Mouse (Mus musculus) liver, embryonic 11.5 days (tissue): Measurements from ENCODE around the gene Ndufb3. TPM values are rescaled to one million over a fixed set of nuclear protein-coding genes. Genes with fewer than 3 reads are reported as not detected.
A peak's percentile ranks its signal among the peaks of the same experiment; 100 is the strongest.

Experiments used
- ATAC-seq: fragments of 200-750 bp; cut with Nextera tagmentation; replicated peaks from 2 replicates; pipeline ENCODE4 v1.8.0; 2017; ENCODE audit warnings: moderate number of reproducible peaks, mild to moderate bottlenecking, moderate TSS enrichment, moderate library complexity; ENCODE audit not compliant: low FRiP score
- DNase-seq: peaks from one replicate; pipeline ENCODE4 v3.0.0-alpha.2; 2017; ENCODE audit warnings: low spot score
- H3K27ac ChIP-seq: fragments of 300-500 bp; sonication (generic); 2 replicates; pipeline ENCODE4 v1.5.1; 2014; ENCODE audit warnings: mild to moderate bottlenecking, low read depth, low read length, control low read depth
- H3K27me3 ChIP-seq: fragments of 300-500 bp; sonication (generic); replicated peaks from 2 replicates; pipeline ENCODE4 v1.6.1; 2014; ENCODE audit warnings: low read length, mixed read lengths; ENCODE audit not compliant: control insufficient read depth, insufficient read depth
- H3K36me3 ChIP-seq: fragments of 300-500 bp; sonication (generic); 2 replicates; pipeline ENCODE4 v1.6.1; 2014; ENCODE audit warnings: mild to moderate bottlenecking, low read length, moderate library complexity, mixed read lengths; ENCODE audit not compliant: control insufficient read depth, insufficient read depth
- H3K4me1 ChIP-seq: fragments of 300-500 bp; sonication (generic); replicated peaks from 2 replicates; pipeline ENCODE4 v1.6.1; 2014; ENCODE audit warnings: low read length, mixed read lengths; ENCODE audit not compliant: control insufficient read depth, insufficient read depth
- H3K4me2 ChIP-seq: fragments of 300-500 bp; sonication (generic); 2 replicates; pipeline ENCODE4 v1.6.1; 2014; ENCODE audit warnings: mild to moderate bottlenecking, control low read depth, moderate library complexity
- H3K4me3 ChIP-seq: fragments of 300-500 bp; sonication (generic); 2 replicates; pipeline ENCODE4 v1.5.1; 2014; ENCODE audit warnings: low read depth, low read length, control low read depth
- H3K9ac ChIP-seq: fragments of 300-500 bp; sonication (generic); 2 replicates; pipeline ENCODE4 v1.6.1; 2014; ENCODE audit warnings: low read depth, low read length, control low read depth
- H3K9me3 ChIP-seq: fragments of 300-500 bp; sonication (generic); 2 replicates; pipeline ENCODE4 v1.6.1; 2016; ENCODE audit warnings: low read length, inconsistent platforms, mixed read lengths; ENCODE audit not compliant: control insufficient read depth
- WGBS: fragments of 180-500 bp; shearing (Covaris S2); extraction: QIAGEN DNeasy Blood & Tissue Kit; methylation state at CpG from one replicate; pipeline ENCODE4 v1.1.7; 2014; 5-methylcytosine and 5-hydroxymethylcytosine counted together
- polyA plus RNA-seq: library from polyadenylated mRNA; unstranded; fragments of >200 nt; fragmentation: Nextera tagmentation; extraction: Ambion mirVana; gene quantifications from 2 replicates; pipeline ENCODE4 v1.2.1, GENCODE M21; 2014

Gene Ndufb3
- polyA plus RNA-seq, 1 experiment from 2014 or later = 182 TPM

- DNase-seq (no peak), ATAC-seq (no peak)
- H3K4me3 ChIP-seq = no peak overlapping the region
- H3K4me1 ChIP-seq = no peaks in the 10 kb centered on the region
- H3K4me2 ChIP-seq = no peak overlapping the region
- 34% methylated on average over 1 of the region's 1 CpGs for WGBS
- no peaks in the 10 kb centered on the region for H3K27me3 ChIP-seq
- no peak overlapping the region for H3K9ac ChIP-seq
- no peaks in the 10 kb centered on the region for H3K36me3 ChIP-seq
- no peak overlapping the region for H3K27ac ChIP-seq
- H3K9me3 ChIP-seq = no peaks in the 10 kb centered on the region
Observed at GRCm38 (mm10) chr1:58610611-58611010, 24.4 kb downstream of the Ndufb3 start.

DNA sequence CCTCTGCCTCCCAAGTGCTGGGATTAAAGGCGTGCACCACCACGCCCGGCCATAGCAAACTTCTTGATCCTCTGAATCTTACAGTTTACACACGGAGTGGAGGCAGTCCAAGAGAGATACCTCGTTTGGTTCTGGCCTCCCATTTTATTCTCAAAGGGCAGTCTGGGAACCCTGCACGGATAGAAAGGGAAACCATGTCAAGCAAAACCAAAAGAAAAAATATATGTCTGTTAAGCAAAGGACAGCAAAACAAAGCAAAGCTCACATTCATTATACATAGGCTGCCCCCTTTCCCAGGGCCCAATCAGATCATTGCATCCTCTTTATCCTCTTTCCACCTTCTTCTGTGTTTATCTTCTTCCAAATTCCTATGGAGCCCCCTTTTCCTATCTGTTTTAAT is 27.6 kb downstream of the Ndufb3 start:
- Histone ChIP-seq H3K4me2 (no peak overlapping the region), H3K36me3 (no peaks in the 10 kb centered on the region), H3K4me1 (no peaks in the 10 kb centered on the region), H3K27me3 (no peaks in the 10 kb centered on the region), H3K4me3 (no peak overlapping the region), H3K9me3 (peaks cover 2% of the 10 kb centered on the region; the same call in 1 of the 2 replicates), H3K27ac (no peak overlapping the region), H3K9ac (no peak overlapping the region)
- ATAC-seq = no peak
- 80% methylated on average over 6 of the region's 6 CpGs for WGBS
- DNase-seq = peak; percentile 34

GRCm38 (mm10) chr1:58614424-58614823 is 28.2 kb downstream of the Ndufb3 start:
- WGBS = 69% methylated on average over 3 of the region's 3 CpGs

GRCm38 (mm10) chr1:58615146-58615545 is 29.0 kb downstream of the Ndufb3 start:
- no peak overlapping the region for H3K4me2 ChIP-seq
- no peaks in the 10 kb centered on the region for H3K4me1 ChIP-seq
- ATAC-seq = no peak
- 81% methylated on average over 4 of the region's 4 CpGs for WGBS
- no peak overlapping the region for H3K9ac ChIP-seq
- peaks cover 3% of the 10 kb centered on the region; the same call in 1 of the 2 replicates for H3K9me3 ChIP-seq
- no peak overlapping the region for H3K27ac ChIP-seq
- no peak overlapping the region for H3K4me3 ChIP-seq
- H3K27me3 ChIP-seq = no peaks in the 10 kb centered on the region
- DNase-seq = no peak
- no peaks in the 10 kb centered on the region for H3K36me3 ChIP-seq

More at GRCm38 (mm10) chr1:58614424-58614823, 28.2 kb downstream of the Ndufb3 start:
- H3K36me3 ChIP-seq = no peaks in the 10 kb centered on the region
- no peak overlapping the region for H3K4me3 ChIP-seq
- H3K9ac ChIP-seq = no peak overlapping the region
- ATAC-seq (no peak), DNase-seq (no peak)
- H3K9me3 ChIP-seq = peaks cover 3% of the 10 kb centered on the region; the same call in 1 of the 2 replicates
- H3K27me3 ChIP-seq = no peaks in the 10 kb centered on the region
- no peak overlapping the region for H3K27ac ChIP-seq
- H3K4me2 ChIP-seq = no peak overlapping the region
- H3K4me1 ChIP-seq = no peaks in the 10 kb centered on the region

GRCm38 (mm10) chr1:58616176-58616575 is 30.0 kb downstream of the Ndufb3 start:
- H3K4me2 ChIP-seq = no peak overlapping the region
- no peaks in the 10 kb centered on the region for H3K4me1 ChIP-seq
- WGBS = 48% methylated on average over 3 of the region's 3 CpGs
- H3K9ac ChIP-seq = no peak overlapping the region
- H3K9me3 ChIP-seq = peaks cover 3% of the 10 kb centered on the region; the same call in 1 of the 2 replicates
- DNase-seq = no peak
- H3K27ac ChIP-seq = no peak overlapping the region
- no peaks in the 10 kb centered on the region for H3K27me3 ChIP-seq
- H3K36me3 ChIP-seq = no peaks in the 10 kb centered on the region
- ATAC-seq = no peak
- H3K4me3 ChIP-seq = no peak overlapping the region

GRCm38 (mm10) chr1:58617076-58617475 is 30.9 kb downstream of the Ndufb3 start:
- Histone ChIP-seq H3K4me1 (no peaks in the 10 kb centered on the region), H3K27ac (no peak overlapping the region), H3K4me2 (no peak overlapping the region), H3K9ac (no peak overlapping the region), H3K27me3 (no peaks in the 10 kb centered on the region), H3K9me3 (peaks cover 3% of the 10 kb centered on the region; the same call in 1 of the 2 replicates), H3K36me3 (no peaks in the 10 kb centered on the region), H3K4me3 (no peak overlapping the region)
- 77% methylated on average over 5 of the region's 5 CpGs for WGBS
- DNase-seq = no peak
- ATAC-seq = no peak

- no peaks in the 10 kb centered on the region for H3K27me3 ChIP-seq
- peaks cover 3% of the 10 kb centered on the region; the same call in 1 of the 2 replicates for H3K9me3 ChIP-seq
- no peak overlapping the region for H3K9ac ChIP-seq
- DNase-seq (no peak), ATAC-seq (no peak)
- no peaks in the 10 kb centered on the region for H3K36me3 ChIP-seq
- no peak overlapping the region for H3K27ac ChIP-seq
- no peaks in the 10 kb centered on the region for H3K4me1 ChIP-seq
- no peak overlapping the region for H3K4me2 ChIP-seq
- WGBS = 53% methylated on average over 6 of the region's 6 CpGs
- no peak overlapping the region for H3K4me3 ChIP-seq
Observed at GRCm38 (mm10) chr1:58617978-58618668, 31.9 kb downstream of the Ndufb3 start.

DNA sequence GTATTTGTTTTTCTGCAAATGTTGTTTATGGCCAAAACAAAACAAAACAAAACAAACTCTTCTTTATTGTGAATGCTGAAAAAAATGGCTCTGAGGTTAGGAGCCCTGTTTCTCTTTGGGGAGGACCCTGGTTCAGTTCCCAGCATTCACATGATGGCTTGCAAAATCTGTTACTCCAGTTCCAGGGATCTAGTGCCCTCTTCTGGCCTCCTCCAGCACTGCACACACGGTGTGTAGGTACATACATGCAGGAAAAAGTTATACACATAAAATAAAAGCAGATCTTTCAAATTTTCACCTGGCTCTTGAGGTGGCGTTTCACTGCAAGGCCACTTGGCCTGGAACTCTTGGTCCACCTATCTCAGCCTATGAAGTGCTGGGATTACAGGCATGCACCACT is 32.6 kb downstream of the Ndufb3 start:
- no peak overlapping the region for H3K9ac ChIP-seq
- H3K27ac ChIP-seq = no peak overlapping the region
- no peaks in the 10 kb centered on the region for H3K36me3 ChIP-seq
- WGBS = 77% methylated on average over 2 of the region's 2 CpGs
- ATAC-seq (no peak), DNase-seq (no peak)
- H3K9me3 ChIP-seq = peaks cover 3% of the 10 kb centered on the region; the same call in 1 of the 2 replicates
- no peak overlapping the region for H3K4me2 ChIP-seq
- H3K27me3 ChIP-seq = no peaks in the 10 kb centered on the region
- H3K4me1 ChIP-seq = no peaks in the 10 kb centered on the region
- H3K4me3 ChIP-seq = no peak overlapping the region

DNA sequence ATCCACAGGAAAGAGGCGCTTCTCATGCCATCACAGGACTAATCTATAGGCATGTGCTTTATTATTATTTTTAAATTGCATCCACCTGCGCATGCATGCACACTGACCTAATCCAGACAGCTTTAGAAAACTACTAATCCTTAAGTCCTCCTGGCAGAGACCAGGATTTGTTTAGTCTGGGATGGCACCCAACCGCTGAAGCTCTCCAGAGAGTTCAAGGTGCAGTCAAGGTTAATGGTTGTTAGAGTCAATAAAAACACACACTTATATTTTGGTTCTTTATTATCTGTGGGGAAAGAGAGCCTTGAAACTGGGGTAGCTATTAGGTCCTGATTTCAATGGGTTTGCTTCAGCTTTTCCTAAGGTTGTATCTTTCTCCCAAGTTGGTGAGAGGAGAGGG is 35.1 kb downstream of the Ndufb3 start:
- 85% methylated on average over 3 of the region's 3 CpGs for WGBS
- H3K27ac ChIP-seq = no peak overlapping the region
- H3K4me2 ChIP-seq = no peak overlapping the region
- no peak overlapping the region for H3K4me3 ChIP-seq
- DNase-seq (no peak), ATAC-seq (no peak)
- H3K9ac ChIP-seq = no peak overlapping the region
- peaks cover 3% of the 10 kb centered on the region; the same call in 1 of the 2 replicates for H3K9me3 ChIP-seq
- no peaks in the 10 kb centered on the region for H3K27me3 ChIP-seq
- H3K4me1 ChIP-seq = no peaks in the 10 kb centered on the region
- H3K36me3 ChIP-seq = no peaks in the 10 kb centered on the region
